Mouse (Mus musculus): Measurements from ENCODE around the gene Exoc2.

Gene Exoc2

DNA sequence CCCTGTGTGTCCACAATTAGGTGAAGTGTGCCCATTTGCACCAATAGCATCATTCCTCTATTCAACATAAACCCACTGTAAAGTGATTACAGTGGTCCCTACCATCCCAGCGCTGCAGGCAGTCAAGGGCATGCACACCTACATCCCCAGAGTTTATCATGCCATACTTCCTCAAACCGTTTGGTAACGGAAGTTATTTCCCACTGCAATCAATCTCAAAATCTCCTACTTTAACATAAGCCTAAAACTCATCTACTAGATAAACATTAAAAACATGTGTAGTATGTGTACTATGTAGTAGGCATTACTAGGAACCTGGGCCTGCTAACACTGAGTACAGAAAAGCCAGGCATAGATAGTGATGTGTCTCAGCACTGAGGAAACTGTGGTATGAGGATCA is 2.8 kb downstream of the Exoc2 start:
- DNase-seq (ENCODE audit: low read depth) = no peak

DNA sequence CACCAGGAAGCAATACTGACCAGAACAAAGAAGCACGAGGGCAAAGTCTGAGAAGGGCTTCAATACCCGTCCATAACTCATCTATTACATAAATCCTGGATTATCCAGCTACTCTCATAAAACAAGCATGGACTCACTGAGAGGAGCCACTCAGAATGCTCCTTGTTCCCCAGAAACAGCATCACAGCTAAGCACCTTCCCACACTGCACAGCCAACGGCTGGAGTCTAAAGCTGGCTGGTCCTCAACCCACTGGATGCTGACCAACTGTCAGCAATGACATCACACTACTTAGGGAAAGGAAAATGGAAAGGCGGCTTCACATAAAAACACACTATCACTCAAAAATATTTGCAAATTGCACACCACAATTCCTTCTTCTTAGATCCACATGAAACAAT is 5.6 kb downstream of the Exoc2 start:
- DNase-seq (ENCODE audit: low read depth) = no peak

DNA sequence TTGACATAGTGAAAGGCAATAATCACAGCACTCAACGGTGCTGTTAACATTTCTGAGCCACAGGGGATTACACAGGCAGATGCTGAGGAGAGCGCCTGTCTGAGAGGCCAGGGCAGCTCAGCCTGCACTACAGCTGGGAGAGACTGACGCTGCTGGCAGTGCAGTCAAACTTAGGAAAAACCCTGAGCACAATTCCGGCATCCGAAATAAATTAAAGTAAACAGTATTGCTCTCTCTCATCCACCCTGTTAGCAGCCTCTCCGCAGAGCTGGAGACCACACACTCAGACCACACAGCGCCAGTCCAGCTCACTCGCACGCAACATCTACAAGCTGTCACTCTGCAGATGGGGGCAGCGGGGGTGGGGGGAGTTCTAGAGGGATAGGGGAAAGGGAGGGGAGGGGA is 7.4 kb downstream of the Exoc2 start:
- no peak for DNase-seq (ENCODE audit: low read depth)

DNA sequence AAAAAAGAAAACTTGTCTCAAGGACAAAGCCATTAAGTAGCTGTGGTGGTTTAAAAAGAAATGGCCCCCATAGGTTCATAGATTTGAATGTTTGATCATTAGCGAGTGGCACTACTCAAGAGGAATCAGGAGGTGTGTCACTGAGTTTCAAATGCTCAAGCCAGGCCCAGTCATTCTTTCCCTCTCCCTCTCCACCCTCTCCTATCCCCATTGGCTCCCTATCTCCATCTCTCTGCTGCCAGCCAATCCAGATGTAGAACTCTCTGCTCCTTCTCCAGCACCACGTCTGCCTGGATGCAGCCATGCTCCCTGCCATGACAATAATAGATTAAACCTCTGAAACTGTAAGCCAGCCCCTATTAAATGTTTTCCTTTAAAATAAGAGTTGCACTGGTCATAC is 12.0 kb downstream of the Exoc2 start:
- no peak for DNase-seq (ENCODE audit: low read depth)

DNA sequence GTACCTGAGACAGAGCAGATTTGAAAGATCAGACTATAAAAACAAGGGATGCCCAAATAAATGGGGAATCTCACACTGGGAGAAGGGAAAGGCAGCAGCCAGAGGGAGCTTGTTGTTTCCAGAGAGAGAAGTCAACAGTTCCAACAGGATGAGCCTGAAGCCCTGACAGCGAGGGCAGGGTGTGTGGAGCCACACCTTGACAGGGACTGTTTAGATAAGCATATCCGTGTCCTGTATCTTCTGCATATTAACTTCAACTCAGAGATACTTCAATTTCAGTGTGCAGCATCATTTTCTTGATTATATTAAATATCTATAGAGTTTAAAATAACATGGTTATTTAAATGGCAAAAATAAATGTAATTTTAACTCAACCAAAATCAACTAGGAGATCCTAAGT is 13.2 kb downstream of the Exoc2 start:
- DNase-seq (ENCODE audit: low read depth) = no peak

DNA sequence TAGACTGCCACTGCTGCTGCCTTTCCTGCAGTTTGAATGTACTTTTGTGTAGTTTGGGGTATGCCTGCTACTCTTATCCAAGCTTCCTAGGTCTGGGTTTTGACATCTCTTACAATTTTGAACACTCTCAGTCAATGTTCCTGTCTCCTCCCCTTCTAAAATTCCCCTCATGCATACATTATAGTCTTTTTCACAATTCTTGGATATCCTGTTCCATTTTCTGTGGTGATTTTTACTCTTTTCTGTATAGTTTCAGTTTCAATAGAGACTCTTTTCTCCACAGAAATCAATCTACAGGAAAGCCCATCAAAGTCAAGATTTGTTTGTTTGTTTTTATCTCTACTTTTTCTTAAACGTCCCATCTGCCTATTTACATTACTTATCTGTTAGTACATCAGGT is 20.3 kb downstream of the Exoc2 start:
- DNase-seq (ENCODE audit: low read depth) = no peak

DNA sequence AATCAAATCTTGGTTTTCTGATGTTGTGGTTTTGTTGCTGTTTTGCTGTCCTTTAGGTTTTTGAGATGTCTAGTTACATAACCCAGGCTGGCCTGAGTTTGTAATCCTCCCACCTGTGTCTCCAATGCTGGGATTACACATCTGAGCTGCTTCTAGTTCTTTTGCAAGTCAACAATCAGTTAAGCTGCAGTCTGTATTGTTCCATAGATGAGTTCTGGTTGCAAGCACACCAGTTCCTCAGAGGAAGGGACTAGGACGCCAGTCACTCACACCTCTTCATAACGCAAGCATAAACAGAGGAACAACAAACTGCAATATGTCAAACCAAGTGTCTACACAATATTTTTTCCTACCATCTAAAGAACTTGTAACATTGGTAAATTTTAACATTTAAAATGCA is 21.8 kb downstream of the Exoc2 start:
- no peak for DNase-seq (ENCODE audit: low read depth)

DNA sequence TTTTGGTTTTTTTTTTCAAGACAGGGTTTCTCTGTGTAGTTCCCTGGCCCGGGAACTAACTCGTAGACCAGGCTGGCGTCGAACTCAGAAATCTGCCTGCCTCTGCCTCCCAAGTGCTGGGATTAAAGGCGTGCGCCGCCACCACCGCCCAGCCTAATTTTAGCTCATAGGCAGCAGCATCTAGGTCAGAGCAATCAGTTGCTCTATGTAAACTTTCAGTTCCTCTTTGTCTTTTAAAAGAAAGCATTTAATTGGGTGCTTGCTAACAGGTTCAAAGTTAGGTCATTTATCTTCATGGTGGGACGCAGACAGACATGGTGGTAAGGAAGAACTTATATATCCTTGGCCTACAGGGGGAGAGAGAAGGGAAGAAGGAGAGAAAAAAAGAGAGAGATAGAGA is 24.7 kb downstream of the Exoc2 start:
- no peak for DNase-seq (ENCODE audit: low read depth)

DNA sequence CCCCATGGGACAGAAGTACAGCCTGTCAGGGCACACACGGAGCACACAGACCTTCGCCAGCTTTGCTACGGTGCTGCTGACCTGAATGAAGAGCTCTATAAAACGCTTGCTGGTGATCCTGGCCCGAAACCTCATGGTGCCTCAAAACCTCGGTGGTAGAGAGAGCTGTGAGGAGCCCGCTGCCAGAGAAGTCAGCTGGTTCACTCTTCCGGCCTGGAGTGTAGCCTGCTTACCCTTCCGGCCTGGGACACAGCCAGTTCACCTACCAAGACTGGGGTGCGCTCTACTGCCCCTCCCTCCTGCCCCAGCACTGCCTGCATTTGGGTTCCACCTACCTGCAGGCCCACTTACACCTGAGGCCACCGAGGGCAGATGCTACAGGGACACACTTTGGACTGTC is 26.4 kb downstream of the Exoc2 start, which contains the start of gene Hus1b:
Hus1b (minus strand) TSS at position 220 of the 400 bp plus-strand sequence.
- DNase-seq (ENCODE audit: low read depth) = no peak

DNA sequence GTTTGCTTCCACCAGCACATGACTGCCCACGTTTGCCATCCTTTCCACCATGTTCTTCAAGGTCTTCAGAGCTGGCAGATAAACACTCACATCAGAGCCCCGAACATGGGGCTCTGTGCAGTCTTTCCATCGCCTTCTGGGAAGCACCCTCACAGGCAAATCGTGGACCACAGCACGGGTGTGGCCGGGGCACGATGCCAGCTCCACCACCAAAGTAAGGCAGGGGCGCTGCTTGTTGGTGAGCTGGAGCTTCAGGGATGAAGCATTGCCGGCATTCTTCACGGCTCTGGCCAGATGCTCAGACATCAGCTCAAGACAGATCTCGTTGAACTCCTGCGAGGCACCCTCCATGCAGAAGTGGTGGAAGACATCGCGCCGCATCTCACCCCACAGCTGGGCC is 26.8 kb downstream of the Exoc2 start:
- DNase-seq (ENCODE audit: low read depth) = no peak

DNA sequence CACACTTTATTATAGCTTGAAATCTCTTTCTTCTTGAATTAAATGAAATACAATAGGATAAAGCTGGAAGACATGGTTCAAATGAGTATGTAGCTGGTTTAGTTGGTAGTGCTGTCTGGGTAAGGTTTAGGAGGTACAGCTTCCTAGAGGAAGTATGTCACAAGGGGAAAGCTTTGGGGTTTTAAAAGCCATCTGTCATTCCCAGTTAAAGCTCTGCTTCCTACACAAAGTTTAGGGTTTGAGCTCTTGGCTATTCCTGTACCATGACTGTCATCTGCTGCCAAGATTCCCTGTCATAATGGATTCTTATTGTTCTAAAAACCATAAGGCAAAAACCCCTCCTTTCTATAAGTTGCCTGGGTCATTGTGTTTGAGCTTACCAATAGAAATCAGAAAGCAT is 28.1 kb downstream of the Exoc2 start:
- DNase-seq (ENCODE audit: low read depth) = no peak

DNA sequence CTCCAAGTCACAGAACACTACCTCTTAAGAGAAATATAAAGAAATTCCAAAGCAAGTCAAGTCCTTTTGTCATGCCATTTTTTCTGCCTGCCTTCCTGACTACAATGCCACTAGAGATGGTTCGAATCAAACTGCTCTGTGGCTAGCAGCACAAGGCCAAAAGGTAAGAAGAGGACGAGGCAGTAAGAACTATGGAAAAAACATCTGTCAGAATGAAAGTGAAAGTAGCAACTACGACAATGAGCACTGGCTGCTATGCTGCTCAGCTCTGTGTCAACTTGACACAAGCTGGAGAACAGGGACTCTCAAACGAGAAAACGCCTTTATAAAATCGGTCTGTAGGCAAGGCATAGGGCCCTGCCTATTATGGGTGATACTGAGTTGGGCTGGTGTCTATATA is 40.9 kb downstream of the Exoc2 start:
- DNase-seq (ENCODE audit: low read depth) = no peak

DNA sequence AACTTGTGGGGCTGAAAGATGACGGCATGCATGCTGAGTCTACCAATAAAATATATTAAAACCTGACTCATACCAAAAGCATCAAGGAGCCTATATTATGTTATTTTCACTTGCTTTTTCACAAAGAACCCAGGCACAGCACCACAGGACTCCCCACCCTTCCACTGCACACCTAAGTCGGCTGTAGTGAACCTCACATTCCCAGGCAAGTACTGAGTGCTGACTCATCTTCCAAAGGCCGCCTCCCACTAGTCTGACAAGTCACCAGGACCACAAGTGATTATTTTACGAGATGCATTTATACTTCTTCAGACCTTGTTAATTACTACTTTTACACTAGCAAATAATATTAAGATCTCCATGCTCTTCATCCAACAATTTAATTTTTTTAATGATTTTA is 42.3 kb downstream of the Exoc2 start:
- peak; percentile 6 for DNase-seq (ENCODE audit: low read depth)

DNA sequence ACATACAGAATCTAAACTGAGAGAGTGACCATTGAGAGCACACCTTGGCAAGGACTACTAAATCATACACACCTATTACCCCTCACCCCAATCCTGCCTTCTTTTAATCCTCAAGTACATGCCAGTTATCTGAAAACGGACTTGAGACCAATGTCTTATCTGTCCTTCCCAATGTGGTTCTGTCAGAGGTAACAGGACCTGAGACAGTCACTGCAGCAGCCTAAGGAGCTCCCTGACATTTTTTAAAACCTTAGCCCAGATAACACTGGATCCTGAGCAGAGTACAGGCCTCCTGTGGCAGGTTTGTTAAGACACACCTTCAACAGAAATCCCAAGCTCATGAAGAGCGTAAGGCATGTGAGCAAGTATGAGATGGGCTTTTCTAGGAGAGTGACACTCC is 44.8 kb downstream of the Exoc2 start:
- no peak for DNase-seq (ENCODE audit: low read depth)

DNA sequence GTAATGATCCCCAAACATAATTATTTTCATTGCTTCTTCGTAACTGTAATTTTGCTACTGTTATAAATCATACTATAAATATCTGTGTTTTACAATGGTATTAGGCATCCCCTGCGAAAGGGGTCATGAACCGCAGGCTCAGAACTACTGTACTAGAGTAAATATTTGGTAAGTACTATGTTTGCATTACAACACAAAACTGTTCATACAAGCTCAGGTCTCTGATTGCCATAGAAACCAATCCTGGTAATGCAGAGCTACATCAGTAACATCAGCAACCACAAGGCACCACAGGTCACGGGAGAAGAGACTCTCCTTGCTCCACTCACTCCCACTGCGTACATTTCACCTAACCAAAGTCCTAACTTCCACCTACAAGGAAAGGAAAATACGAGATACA is 49.6 kb downstream of the Exoc2 start:
- DNase-seq (ENCODE audit: low read depth) = no peak

DNA sequence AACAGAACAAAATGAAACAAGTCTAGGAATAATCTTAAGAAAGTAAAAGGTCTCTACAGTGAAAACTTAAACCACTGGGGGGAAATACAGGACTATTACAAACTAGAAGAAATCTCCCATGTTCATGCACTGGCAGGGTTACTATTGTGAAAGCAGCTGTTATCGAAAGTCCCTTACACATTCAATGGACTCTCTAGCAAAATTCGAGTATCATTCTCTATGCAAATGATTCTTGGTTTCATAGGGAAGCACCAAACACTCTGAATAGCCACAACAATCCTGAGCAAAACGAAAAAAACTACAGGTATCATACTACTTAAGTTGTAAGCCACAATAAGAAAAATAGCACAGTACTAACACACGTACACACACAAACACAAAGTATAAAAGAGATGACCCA is 52.0 kb downstream of the Exoc2 start:
- no peak for DNase-seq (ENCODE audit: low read depth)

DNA sequence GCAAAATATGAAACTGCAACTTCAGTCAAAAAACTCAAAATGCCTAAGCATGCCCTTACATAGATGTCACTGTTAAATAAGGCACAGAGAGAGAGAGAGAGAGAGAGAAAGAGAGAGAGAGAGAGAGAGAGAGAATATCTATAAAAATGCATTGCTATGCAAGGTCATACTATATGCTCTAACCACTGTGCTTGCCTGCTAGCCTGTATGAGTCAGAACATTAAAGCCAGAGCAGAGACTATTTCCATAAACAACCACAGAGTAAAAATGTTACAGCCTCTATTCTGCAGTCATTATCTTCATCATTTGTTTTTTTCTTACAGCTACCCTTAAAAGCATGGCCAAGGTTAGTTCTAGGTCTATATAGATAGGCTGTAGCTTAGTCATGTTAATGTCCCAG is 60.1 kb downstream of the Exoc2 start:
- DNase-seq (ENCODE audit: low read depth) = no peak

DNA sequence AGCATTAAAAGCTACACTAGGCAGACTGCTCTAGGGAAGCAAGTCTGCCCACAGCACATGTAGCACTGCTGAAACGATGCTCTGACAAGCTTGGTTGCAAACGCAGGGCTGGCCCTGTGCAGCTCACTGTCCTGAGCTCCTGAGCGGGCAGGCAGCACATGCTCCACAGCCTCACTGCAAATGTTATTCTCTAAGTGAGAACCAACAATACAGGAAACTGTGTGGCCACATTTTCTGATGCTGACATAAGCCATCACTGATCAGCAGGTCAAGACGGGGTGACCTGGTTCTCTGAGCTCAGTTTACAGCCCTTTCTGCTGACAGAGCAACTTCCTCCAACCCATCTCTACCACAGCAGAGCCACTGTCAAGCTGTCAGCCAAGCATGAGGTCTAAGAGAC is 60.9 kb downstream of the Exoc2 start:
- DNase-seq (ENCODE audit: low read depth) = no peak

DNA sequence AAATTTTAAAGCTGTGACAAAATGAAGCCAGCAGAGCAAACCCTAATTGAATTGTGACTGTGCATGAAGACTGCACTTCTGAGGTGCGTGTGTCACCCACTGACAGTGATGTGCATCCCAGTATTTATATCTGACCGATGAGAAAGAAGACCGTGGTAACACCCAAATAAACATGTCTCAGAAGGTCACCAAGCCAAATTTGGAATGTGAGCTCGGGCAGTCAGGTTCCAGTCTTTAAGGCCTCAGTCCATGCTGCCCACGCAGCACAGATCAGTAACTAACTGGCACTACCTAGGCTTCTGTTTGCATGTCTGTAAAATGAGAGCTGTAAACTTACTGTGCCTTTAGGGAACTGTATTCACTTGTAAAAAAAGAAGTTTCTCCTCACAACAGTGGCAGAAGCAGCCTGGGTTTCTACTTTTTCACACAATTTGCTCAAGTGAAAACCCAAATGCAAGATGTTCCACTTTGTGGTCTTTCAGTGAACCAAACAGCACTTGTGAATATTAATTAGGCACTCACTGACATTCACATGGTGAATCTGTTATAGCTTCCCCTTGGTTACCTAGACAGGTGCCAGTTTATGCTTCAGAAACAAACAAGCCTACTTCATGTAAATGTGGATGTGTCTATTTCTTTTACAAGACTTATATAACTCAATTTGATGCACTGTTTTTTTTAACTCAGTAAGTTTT is 61.8 kb downstream of the Exoc2 start:
- no peak for DNase-seq (ENCODE audit: low read depth)

DNA sequence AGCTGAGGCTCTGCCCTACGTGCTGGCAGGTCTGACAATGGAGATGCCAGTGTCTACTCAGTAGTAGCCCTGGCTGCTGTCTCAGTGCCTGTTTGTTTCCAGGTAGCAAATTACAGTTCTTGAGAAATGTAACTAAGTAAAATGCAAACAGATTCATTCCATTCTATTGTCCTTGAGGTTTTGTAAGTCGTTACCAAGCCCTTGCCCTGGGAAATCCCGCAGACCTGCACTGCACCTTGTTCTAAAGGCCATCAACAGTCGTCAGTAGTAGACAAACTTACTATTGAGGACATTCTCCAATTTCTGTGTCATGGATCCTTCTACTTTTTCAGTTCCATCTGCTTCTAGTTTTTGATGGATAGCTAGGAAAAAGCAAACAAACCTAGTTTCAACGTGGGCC is 63.0 kb downstream of the Exoc2 start:
- no peak for DNase-seq (ENCODE audit: low read depth)

DNA sequence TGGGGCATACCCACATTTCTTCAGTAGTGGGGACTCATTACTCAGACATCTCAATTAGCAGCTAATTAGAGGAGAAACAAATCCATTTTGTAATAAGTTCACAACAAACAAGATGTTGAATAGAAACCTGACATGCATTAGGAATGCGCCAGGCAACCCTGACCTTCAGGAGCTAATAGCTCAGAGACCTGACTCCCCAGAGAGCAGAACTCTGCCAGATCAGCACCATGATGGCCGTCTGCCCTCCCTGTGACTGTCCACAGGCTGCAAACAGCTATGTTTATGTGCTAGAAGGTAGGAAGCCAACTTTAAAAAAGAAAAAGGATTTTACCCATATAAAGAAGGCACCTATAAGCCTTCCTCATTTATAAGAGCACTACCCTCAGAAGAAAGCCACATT is 71.6 kb downstream of the Exoc2 start:
- DNase-seq (ENCODE audit: low read depth) = no peak

DNA sequence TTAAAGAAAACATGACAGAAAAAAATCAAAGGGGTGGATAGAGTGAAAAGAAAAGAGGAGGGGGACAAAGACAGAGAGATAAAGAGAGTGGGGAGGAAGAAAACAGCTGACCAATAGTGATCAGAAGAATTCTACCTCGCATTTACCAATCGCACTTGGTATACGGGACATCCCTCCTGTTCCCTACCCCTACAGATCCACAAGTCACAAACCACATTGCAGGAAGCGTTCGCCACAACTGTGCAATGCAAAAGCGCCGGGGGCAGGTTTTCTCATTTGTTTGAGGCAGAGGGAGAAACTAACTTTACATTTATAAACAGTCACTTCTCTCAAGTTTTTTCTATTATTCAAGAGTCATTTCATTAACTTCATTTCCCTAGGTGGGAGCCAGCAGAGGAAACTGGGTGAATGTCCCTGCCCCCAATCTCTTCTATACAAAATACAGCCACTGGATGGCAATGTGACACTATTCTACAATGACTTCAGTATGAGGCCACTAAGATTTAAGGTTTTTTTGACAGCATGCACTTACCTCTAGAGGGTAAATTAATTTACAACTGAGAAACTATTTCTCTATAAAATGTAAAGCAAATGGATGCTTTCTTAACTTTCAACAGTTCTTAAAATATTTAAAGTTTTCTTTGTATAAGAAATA is 72.4 kb downstream of the Exoc2 start:
- peak; percentile 18 for DNase-seq (ENCODE audit: low read depth)

DNA sequence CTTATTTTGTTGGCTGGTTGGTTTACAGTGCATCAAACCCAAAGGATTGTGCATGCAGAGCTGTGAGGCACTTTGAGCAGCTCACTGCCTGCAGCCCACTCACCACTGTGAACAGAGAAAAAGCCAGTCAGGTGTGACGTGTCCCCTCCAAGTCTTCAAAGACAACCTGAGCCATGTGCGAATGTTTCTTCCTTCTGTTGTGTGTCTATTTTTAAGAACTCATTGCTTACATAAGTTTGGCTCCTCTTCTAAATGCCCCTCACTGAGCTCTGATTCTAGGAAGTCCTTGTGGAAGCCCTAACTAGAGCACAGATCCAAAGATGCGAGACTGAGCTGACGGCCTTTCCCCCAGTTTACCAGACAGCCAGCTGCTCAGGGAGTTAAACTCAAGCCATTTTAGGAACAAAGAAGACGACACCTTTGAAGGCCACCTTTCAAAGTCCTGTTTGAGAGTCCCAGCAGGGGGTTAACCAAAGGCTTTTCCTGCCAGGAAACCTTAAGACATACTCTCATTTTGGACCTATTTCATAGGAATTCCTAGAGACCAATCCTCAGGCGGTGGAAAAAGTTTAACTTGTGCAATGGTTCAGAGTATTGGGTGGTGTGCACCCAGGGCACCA is 79.8 kb downstream of the Exoc2 start:
- DNase-seq (ENCODE audit: low read depth) = no peak

DNA sequence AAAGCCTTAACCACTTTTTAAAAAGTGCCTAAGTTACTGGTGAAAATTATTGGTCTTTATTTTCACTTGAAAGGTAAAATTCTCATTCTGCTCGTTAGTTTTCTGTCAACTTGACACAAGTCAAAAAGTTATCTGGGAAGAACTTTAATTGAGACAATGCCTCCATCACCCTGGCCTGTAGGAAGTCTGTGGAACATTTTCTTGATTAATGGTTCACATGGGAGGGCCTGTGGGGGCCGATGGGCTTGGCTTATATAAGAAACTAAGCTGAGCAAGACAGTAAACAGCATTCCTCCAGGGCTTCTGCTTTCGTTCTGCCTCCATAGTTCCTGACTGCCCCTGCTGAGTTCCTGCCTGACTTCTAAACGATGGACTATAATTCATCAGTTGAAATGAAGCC is 81.6 kb downstream of the Exoc2 start:
- DNase-seq (ENCODE audit: low read depth) = no peak
